Mouse (Mus musculus): ENCODE measurements around the gene Ttyh2. TPM values are rescaled to one million over a fixed set of nuclear protein-coding genes. Genes with fewer than 3 reads are reported as not detected.

Ttyh2 gene
- polyA plus RNA-seq, 1 experiment from 2014 or later: 9.3 TPM

DNA sequence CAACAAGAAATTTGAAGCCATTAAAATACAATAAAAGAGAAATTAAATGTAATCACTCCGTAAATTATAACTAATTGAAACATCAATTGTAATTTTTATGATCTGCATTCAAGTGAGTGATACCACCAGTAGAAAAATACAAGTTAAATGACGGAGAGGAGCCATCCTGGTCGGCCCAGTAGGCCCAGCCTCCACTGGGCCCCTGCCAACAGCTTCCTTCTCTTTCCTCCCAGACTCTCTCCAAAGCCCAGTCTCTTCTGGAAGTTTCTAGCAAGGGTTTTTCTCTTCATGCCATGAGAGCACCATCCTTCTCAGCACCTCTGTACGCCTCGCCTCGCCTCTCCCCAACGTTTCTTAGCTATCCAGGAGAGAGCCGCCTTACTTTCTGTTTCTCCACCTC lies 34.1 kb upstream of the Ttyh2 start:
- Histone ChIP-seq H3K27ac (no peak overlapping the region), H3K9me3 (replicated peaks) (no peaks in the 10 kb centered on the region), H3K9ac (no peak overlapping the region), H3K4me2 (no peak overlapping the region), H3K36me3 (no peaks in the 10 kb centered on the region), H3K4me3 (no peak overlapping the region), H3K27me3 (peaks cover 44% of the 10 kb centered on the region), H3K4me1 (replicated peaks) (peaks cover 11% of the 10 kb centered on the region; the same call in 1 of the 2 replicates)
- no peak for ATAC-seq (replicated peaks; ENCODE audit: insufficient number of reproducible peaks, insufficient read depth, low FRiP score, low read depth)
- WGBS: 82% methylated on average over 8 of the region's 8 CpGs

DNA sequence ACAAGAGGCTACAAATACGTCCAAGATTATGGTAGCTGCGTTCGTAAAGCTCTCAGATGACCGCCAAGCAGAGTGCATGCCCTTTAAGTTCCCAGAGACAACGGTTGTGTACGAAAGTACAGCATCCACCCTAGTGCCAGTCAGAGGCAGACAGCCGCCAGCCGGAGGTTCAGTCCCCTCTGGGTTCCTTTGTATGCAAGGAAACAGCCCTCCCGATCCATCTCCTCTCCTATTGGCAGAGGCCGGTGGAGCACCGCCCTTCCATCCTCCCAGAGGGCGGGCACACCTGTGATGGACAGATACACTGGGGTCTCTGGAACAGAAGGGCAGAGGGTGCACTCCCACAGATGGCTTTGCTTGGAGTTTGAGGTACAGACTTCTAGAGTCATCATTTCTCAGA lies 33.0 kb upstream of the Ttyh2 start:
- H3K27me3 ChIP-seq: peaks cover 40% of the 10 kb centered on the region
- peaks cover 6% of the 10 kb centered on the region; the same call in 1 of the 2 replicates for H3K4me1 ChIP-seq (replicated peaks)
- 60% methylated on average over 12 of the region's 12 CpGs for WGBS
- no peak overlapping the region for H3K27ac ChIP-seq
- no peak for ATAC-seq (replicated peaks; ENCODE audit: insufficient number of reproducible peaks, insufficient read depth, low FRiP score, low read depth)
- H3K4me2 ChIP-seq: no peak overlapping the region
- no peak overlapping the region for H3K4me3 ChIP-seq
- no peaks in the 10 kb centered on the region for H3K36me3 ChIP-seq
- H3K9ac ChIP-seq: no peak overlapping the region
- no peaks in the 10 kb centered on the region for H3K9me3 ChIP-seq (replicated peaks)

DNA sequence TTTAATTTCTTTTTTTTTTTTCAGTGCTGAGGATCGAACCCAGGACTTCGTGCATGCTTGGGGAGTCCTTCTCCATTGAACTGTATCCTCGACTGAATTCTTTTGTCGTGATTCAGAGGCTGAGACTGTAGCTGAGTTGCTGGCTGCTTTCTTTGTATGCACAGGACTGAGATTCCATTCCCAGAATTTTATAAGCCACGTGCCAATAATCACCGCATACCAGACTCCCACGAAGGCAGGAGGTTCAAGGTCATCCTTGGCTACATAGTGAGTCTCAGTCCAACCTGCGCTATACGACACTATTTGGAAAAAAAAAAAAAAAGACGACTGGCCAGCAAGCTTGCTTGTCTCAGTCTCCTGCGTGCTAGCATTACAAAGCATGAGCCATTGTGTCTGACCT lies 32.3 kb upstream of the Ttyh2 start:
- H3K36me3 ChIP-seq: no peaks in the 10 kb centered on the region
- H3K9ac ChIP-seq: no peak overlapping the region
- H3K4me3 ChIP-seq: no peak overlapping the region
- no peak overlapping the region for H3K27ac ChIP-seq
- peaks cover 33% of the 10 kb centered on the region for H3K27me3 ChIP-seq
- no peaks in the 10 kb centered on the region for H3K9me3 ChIP-seq (replicated peaks)
- H3K4me2 ChIP-seq: no peak overlapping the region
- WGBS: 62% methylated on average over 11 of the region's 11 CpGs
- ATAC-seq (replicated peaks; ENCODE audit: insufficient number of reproducible peaks, insufficient read depth, low FRiP score, low read depth): no peak
- H3K4me1 ChIP-seq (replicated peaks): peaks cover 6% of the 10 kb centered on the region; the same call in 1 of the 2 replicates

DNA sequence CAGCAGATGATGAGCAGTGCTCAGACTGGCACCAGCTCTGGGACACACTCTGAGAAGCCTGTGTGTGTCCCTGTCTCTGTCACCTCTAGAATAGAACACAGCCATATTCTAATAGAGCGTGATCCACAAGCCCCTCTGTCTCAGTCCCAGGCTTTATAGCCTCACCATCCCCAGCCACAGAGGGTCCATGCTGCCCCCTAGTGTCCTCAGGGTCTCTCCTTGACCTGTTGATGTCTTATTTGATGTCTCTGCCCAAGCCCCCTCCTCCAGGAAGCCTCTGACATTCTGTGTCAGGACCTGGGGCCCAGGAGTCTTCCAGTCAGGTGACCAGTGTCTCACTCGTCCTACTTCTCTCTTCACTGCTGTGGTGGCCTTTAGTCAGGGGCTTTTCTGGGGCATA lies 31.1 kb upstream of the Ttyh2 start:
- Histone ChIP-seq H3K27ac (no peak overlapping the region), H3K4me2 (no peak overlapping the region), H3K36me3 (no peaks in the 10 kb centered on the region), H3K9me3 (replicated peaks) (no peaks in the 10 kb centered on the region), H3K4me3 (no peak overlapping the region), H3K4me1 (replicated peaks) (peaks cover 6% of the 10 kb centered on the region; the same call in 1 of the 2 replicates), H3K27me3 (peaks cover 21% of the 10 kb centered on the region), H3K9ac (no peak overlapping the region)
- 43% methylated on average over 2 of the region's 2 CpGs for WGBS
- ATAC-seq (replicated peaks; ENCODE audit: insufficient number of reproducible peaks, insufficient read depth, low FRiP score, low read depth): no peak

DNA sequence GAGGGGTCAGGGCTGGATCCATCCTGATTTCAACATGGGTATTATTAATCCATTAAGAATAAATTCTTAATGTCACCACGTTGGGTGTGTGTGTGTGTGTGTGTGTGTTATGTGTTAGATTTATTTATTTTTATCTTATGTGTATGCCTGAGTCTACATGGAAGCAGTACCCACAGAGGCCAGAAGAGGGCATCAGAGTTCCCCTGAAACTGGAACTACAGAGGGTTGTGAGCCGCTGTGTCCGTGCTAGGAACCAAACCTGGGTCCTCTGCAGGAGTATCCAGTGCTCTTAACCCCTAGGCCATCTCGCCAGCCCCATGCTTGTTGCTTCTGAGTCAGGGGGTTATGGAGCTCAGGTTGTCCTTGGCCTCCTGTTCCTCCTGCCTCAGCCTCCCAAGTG lies 25.7 kb upstream of the Ttyh2 start:
- no peak for ATAC-seq (replicated peaks; ENCODE audit: insufficient number of reproducible peaks, insufficient read depth, low FRiP score, low read depth)
- H3K27me3 ChIP-seq: peaks cover 16% of the 10 kb centered on the region
- no peak overlapping the region for H3K4me2 ChIP-seq
- H3K4me3 ChIP-seq: no peak overlapping the region
- no peaks in the 10 kb centered on the region for H3K4me1 ChIP-seq (replicated peaks)
- WGBS: 67% methylated on average over 4 of the region's 4 CpGs
- no peak overlapping the region for H3K27ac ChIP-seq
- no peaks in the 10 kb centered on the region for H3K36me3 ChIP-seq
- no peak overlapping the region for H3K9ac ChIP-seq
- no peaks in the 10 kb centered on the region for H3K9me3 ChIP-seq (replicated peaks)

DNA sequence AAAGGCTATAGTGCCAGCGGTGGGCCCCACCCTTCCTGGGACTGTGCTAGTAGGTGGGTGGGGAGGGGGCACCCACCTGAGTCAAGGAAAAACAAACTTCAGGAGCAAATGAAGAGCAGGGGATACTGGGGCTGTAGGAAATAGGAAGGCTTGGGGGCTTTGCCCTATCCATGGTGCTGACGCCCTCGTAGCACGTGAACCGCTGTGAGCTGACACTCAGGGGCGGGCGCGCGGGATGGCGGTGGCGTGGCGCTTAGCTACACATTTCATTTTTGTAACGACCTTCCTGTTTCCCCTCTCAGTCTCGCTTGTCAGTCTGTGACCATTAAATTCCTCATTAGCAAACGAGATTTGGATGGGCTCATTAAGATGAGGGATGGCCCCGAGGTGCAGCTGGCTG lies 22.7 kb upstream of the Ttyh2 start:
- H3K9ac ChIP-seq: no peak overlapping the region
- WGBS: 12% methylated on average over 16 of the region's 16 CpGs
- H3K27me3 ChIP-seq: peaks cover 23% of the 10 kb centered on the region
- no peak for ATAC-seq (replicated peaks; ENCODE audit: insufficient number of reproducible peaks, insufficient read depth, low FRiP score, low read depth)
- H3K4me3 ChIP-seq: no peak overlapping the region
- no peaks in the 10 kb centered on the region for H3K9me3 ChIP-seq (replicated peaks)
- H3K4me2 ChIP-seq: no peak overlapping the region
- H3K27ac ChIP-seq: no peak overlapping the region
- no peaks in the 10 kb centered on the region for H3K4me1 ChIP-seq (replicated peaks)
- no peaks in the 10 kb centered on the region for H3K36me3 ChIP-seq

DNA sequence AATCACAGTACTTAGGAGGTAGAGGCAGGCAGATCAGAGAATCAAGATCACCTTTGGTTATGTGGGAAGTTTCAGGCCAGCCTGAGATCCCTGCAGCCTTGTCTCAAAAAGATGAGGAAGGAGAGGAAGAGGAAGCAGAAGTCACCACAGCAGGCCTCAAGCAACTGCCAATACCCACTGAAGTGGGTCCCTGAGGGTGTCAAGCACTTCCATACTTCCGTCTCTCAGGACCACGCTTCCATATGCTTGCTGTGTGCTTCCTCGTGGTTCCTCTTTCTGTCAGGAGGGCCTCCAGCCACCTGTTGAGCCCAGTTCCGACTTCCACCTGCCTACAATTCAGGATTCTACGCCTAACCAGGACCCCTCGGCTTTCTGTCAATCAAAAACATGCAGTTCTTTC lies 21.6 kb upstream of the Ttyh2 start:
- Histone ChIP-seq H3K9me3 (replicated peaks) (no peaks in the 10 kb centered on the region), H3K27ac (no peak overlapping the region), H3K36me3 (no peaks in the 10 kb centered on the region), H3K4me3 (no peak overlapping the region), H3K4me2 (no peak overlapping the region), H3K27me3 (peaks cover 23% of the 10 kb centered on the region), H3K9ac (no peak overlapping the region), H3K4me1 (replicated peaks) (no peaks in the 10 kb centered on the region)
- no peak for ATAC-seq (replicated peaks; ENCODE audit: insufficient number of reproducible peaks, insufficient read depth, low FRiP score, low read depth)
- WGBS: 63% methylated on average over 6 of the region's 6 CpGs

DNA sequence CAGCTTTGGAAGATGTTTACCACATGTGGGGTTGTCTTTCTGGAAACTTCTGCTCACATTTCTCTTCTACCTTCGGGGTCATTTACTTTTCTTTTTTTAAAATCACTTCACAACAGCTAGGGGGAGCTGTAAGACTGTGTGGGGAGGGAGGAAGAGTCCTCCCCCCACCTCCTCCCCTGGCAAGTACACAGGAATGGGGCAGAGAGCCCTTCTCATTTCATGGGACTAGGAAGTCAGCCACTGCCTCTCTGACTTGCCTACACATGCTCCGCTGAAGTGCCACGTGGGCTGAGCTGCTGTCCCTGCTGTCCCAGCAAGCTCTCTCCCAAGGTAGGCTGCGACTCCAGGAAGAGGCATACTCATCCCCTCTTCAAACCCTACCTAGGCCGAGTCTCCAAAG lies 20.7 kb upstream of the Ttyh2 start:
- Histone ChIP-seq H3K9ac (no peak overlapping the region), H3K27ac (no peak overlapping the region), H3K4me2 (no peak overlapping the region), H3K4me1 (replicated peaks) (no peaks in the 10 kb centered on the region), H3K4me3 (no peak overlapping the region), H3K9me3 (replicated peaks) (no peaks in the 10 kb centered on the region), H3K27me3 (peaks cover 23% of the 10 kb centered on the region), H3K36me3 (no peaks in the 10 kb centered on the region)
- 45% methylated on average over 5 of the region's 5 CpGs for WGBS
- ATAC-seq (replicated peaks; ENCODE audit: insufficient number of reproducible peaks, insufficient read depth, low FRiP score, low read depth): no peak

DNA sequence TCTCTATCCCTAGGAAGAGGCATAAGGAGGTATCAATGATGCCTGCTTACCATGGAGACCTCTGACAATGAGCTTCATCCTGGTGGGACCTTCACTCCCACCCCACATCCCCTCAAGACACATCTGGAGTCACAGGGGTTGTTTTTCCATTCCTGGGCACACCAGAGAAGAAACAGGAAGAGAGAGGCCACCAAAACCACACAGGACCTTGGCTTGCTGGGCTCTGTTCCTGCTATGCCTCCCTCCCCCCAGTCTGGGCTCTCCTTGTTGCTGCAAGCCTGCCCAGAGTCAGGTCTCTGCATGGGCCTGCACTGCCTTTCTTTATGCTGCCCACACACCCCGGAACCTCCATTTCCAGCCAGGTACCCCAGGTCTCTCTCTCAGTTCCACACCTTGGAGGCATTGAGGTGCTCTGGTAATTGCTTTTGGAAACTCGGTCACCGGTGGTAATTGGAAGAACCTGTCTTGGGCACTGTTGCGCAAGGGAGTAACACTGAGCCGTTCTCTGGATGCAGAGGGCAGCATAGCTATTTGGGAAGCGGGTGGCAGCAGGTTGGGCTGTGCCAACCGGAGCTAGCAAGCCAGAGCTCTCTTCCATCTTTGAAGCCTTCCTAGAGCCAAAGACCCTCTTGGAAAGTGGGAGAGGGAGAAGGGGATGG lies 19.8 kb upstream of the Ttyh2 start:
- H3K9ac ChIP-seq: no peak overlapping the region
- no peak overlapping the region for H3K4me2 ChIP-seq
- H3K27me3 ChIP-seq: peaks cover 23% of the 10 kb centered on the region
- no peaks in the 10 kb centered on the region for H3K36me3 ChIP-seq
- no peak for ATAC-seq (replicated peaks; ENCODE audit: insufficient number of reproducible peaks, insufficient read depth, low FRiP score, low read depth)
- H3K4me3 ChIP-seq: no peak overlapping the region
- H3K27ac ChIP-seq: no peak overlapping the region
- H3K4me1 ChIP-seq (replicated peaks): no peaks in the 10 kb centered on the region
- H3K9me3 ChIP-seq (replicated peaks): no peaks in the 10 kb centered on the region
- WGBS: 73% methylated on average over 7 of the region's 7 CpGs

DNA sequence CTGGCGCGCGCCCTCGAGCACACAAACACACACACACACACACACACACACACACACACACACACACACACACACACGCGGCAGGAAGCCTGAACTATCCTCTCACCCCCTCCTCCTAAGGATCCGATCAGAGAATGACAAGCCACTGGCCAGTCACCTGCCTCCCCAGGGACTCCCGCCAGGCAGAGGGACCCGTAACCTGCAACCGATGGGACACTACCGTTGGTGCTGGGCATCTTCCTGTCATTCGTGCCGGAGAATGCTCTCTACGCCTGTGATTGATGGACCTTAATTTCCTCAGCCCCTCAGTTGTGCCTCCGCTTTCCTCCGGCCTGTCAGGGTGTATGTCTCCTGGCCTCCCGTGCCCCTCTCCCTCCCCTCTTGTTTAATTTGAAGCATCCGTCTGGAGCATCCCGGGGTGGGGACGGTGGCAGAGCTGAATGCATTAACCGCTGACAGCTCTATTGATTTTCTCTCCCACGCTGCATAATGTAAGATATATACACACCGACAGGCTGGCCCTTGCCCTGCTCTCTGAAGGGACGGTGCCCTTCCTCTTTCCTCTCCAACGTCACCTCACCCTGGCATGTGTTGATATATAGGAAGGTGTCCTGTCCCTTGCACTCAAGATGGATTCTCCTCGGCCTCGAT lies 18.1 kb upstream of the Ttyh2 start:
- Histone ChIP-seq H3K9me3 (replicated peaks) (no peaks in the 10 kb centered on the region), H3K36me3 (no peaks in the 10 kb centered on the region), H3K4me2 (no peak overlapping the region), H3K4me1 (replicated peaks) (no peaks in the 10 kb centered on the region), H3K27ac (no peak overlapping the region), H3K27me3 (peaks cover 23% of the 10 kb centered on the region), H3K9ac (no peak overlapping the region), H3K4me3 (no peak overlapping the region)
- 37% methylated on average over 25 of the region's 27 CpGs for WGBS
- ATAC-seq (replicated peaks; ENCODE audit: insufficient number of reproducible peaks, insufficient read depth, low FRiP score, low read depth): no peak

DNA sequence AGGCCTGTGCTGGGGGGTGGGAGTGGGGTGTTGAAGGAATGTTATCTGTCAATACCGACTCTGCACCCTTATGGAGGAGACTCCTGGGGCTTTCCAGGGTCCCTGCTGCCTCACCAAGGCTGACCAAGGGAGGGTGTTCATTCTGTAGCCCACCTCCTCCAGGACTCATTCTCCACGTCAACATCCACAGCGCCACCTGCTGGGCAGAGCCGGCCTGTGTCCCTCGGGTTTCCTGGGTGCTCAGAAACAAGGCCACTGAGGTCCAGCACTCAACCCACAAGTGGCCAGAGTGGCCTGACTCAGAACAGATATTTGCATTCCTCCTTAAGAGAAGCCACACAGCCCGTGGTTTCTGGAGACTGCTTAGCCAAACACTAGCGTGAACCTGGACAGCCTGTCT lies 17.5 kb upstream of the Ttyh2 start:
- Histone ChIP-seq H3K4me3 (no peak overlapping the region), H3K4me2 (no peak overlapping the region), H3K36me3 (no peaks in the 10 kb centered on the region), H3K9ac (no peak overlapping the region), H3K4me1 (replicated peaks) (no peaks in the 10 kb centered on the region), H3K27ac (no peak overlapping the region), H3K9me3 (replicated peaks) (no peaks in the 10 kb centered on the region), H3K27me3 (peaks cover 20% of the 10 kb centered on the region)
- WGBS: 14% methylated on average over 7 of the region's 7 CpGs
- ATAC-seq (replicated peaks; ENCODE audit: insufficient number of reproducible peaks, insufficient read depth, low FRiP score, low read depth): no peak

DNA sequence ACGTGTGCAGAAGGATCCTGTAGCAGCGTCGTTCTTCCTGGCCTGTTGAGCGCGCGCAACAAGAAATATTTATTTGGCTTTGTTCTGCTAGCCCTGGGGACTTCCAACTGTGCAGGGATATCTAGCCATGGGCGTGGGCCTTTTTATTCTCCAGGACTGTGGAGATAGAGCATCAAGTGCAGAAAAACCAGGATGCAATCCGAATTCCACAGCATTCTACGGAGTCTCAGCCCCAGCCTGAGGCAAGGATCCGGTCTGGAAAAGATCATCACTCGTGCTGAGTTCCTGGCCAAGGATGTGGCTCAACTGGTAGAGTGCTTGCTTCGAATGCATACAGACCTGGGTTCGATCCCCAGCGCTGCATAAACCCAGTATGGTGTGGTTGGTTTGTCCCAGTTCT lies 13.1 kb upstream of the Ttyh2 start:
- Histone ChIP-seq H3K4me1 (replicated peaks) (no peaks in the 10 kb centered on the region), H3K4me2 (no peak overlapping the region), H3K9me3 (replicated peaks) (no peaks in the 10 kb centered on the region), H3K4me3 (no peak overlapping the region), H3K36me3 (no peaks in the 10 kb centered on the region), H3K9ac (no peak overlapping the region), H3K27ac (no peak overlapping the region), H3K27me3 (peaks cover 21% of the 10 kb centered on the region)
- 84% methylated on average over 14 of the region's 14 CpGs for WGBS
- no peak for ATAC-seq (replicated peaks; ENCODE audit: insufficient number of reproducible peaks, insufficient read depth, low FRiP score, low read depth)

Measured in heart, embryonic 15.5 days (tissue).